Mouse (Mus musculus) neural tube, embryonic 13.5 days (tissue): Measurements from ENCODE around the gene Ltbp1. TPM values are rescaled to one million over a fixed set of nuclear protein-coding genes. Genes with fewer than 3 reads are reported as not detected.

Source experiments
- ATAC-seq: fragments of 200-750 bp; cut with Nextera tagmentation; 2 replicates; pipeline ENCODE4 v1.8.0; 2017; ENCODE audit warnings: low read depth, mild to moderate bottlenecking, moderate TSS enrichment, moderate library complexity
- H3K27ac ChIP-seq: fragments of 300-500 bp; sonication (generic); replicated peaks from 2 replicates; pipeline ENCODE4 v1.5.1; 2015; ENCODE audit warnings: moderate library complexity, mild to moderate bottlenecking, inconsistent platforms
- H3K27me3 ChIP-seq: fragments of 300-500 bp; sonication (generic); 2 replicates; pipeline ENCODE4 v1.6.1; 2015; ENCODE audit warnings: mild to moderate bottlenecking, inconsistent platforms
- H3K36me3 ChIP-seq: fragments of 300-500 bp; sonication (generic); 2 replicates; pipeline ENCODE4 v1.6.1; 2015; ENCODE audit warnings: mild to moderate bottlenecking, inconsistent platforms
- H3K4me1 ChIP-seq: fragments of 300-500 bp; sonication (generic); replicated peaks from 2 replicates; pipeline ENCODE4 v1.6.1; 2015; ENCODE audit warnings: inconsistent platforms
- H3K4me2 ChIP-seq: fragments of 300-500 bp; sonication (generic); 2 replicates; pipeline ENCODE4 v1.6.1; 2015; ENCODE audit warnings: inconsistent platforms, mild to moderate bottlenecking, moderate library complexity
- H3K4me3 ChIP-seq: fragments of 300-500 bp; sonication (generic); 2 replicates; pipeline ENCODE4 v1.5.1; 2015; ENCODE audit warnings: mild to moderate bottlenecking, inconsistent platforms
- H3K9ac ChIP-seq: fragments of 300-500 bp; sonication (generic); 2 replicates; pipeline ENCODE4 v1.6.1; 2015; ENCODE audit warnings: moderate library complexity, mild to moderate bottlenecking, inconsistent platforms
- H3K9me3 ChIP-seq: fragments of 300-500 bp; sonication (generic); 2 replicates; pipeline ENCODE4 v1.6.1; 2016; ENCODE audit warnings: inconsistent platforms
- WGBS: fragments of 180-500 bp; shearing (Covaris S2); methylation state at CpG from one replicate; pipeline ENCODE4 v1.1.7; 2015; 5-methylcytosine and 5-hydroxymethylcytosine counted together
- polyA plus RNA-seq: library from polyadenylated mRNA; unstranded; fragments of >200 nt; fragmentation: Nextera tagmentation; extraction: Ambion mirVana; gene quantifications from 2 replicates; pipeline ENCODE4 v1.2.1, GENCODE M21; 2015

Ltbp1 gene
- polyA plus RNA-seq, 1 experiment from 2014 or later: 2.9 TPM

GRCm38 (mm10) chr17:75071749-75072148 lies 66.4 kb downstream of the Ltbp1 start:
- Histone ChIP-seq H3K27ac (no peak overlapping the region), H3K27me3 (peaks cover 26% of the 10 kb centered on the region; the same call in 1 of the 2 replicates), H3K4me2 (no peak overlapping the region), H3K36me3 (no peaks in the 10 kb centered on the region), H3K4me1 (peaks cover 9% of the 10 kb centered on the region), H3K4me3 (no peak overlapping the region), H3K9ac (no peak overlapping the region), H3K9me3 (no peaks in the 10 kb centered on the region)
- WGBS: 90% methylated on average over 2 of the region's 2 CpGs
- no peak for ATAC-seq

- Histone ChIP-seq H3K27me3 (peaks cover 21% of the 10 kb centered on the region; the same call in 1 of the 2 replicates), H3K9ac (no peak overlapping the region), H3K4me1 (0 out of 2 replicates have a peak, but pooled peaks cover 3% of the 10 kb centered on the region), H3K9me3 (no peaks in the 10 kb centered on the region), H3K4me3 (no peak overlapping the region), H3K36me3 (no peaks in the 10 kb centered on the region), H3K27ac (no peak overlapping the region), H3K4me2 (no peak overlapping the region)
- no peak for ATAC-seq
- 71% methylated on average over 8 of the region's 8 CpGs for WGBS
Measured at GRCm38 (mm10) chr17:75073887-75074286, 68.5 kb downstream of the Ltbp1 start.

- 0 out of 2 replicates have a peak, but pooled peaks have one; percentile 15 for ATAC-seq
- peaks cover 15% of the 10 kb centered on the region; the same call in 1 of the 2 replicates for H3K27me3 ChIP-seq
- no peak overlapping the region for H3K4me3 ChIP-seq
- no peaks in the 10 kb centered on the region for H3K36me3 ChIP-seq
- WGBS: 73% methylated on average over 19 of the region's 19 CpGs
- 0 out of 2 replicates have a peak, but pooled peaks cover 3% of the 10 kb centered on the region for H3K4me1 ChIP-seq
- H3K9me3 ChIP-seq: no peaks in the 10 kb centered on the region
- no peak overlapping the region for H3K4me2 ChIP-seq
- no peak overlapping the region for H3K27ac ChIP-seq
- H3K9ac ChIP-seq: no peak overlapping the region
Measured at GRCm38 (mm10) chr17:75074978-75075699, 69.8 kb downstream of the Ltbp1 start.

GRCm38 (mm10) chr17:75081401-75081800 lies 76.0 kb downstream of the Ltbp1 start:
- Histone ChIP-seq H3K27ac (no peak overlapping the region), H3K4me1 (no peaks in the 10 kb centered on the region), H3K9me3 (no peaks in the 10 kb centered on the region), H3K4me3 (no peak overlapping the region), H3K36me3 (no peaks in the 10 kb centered on the region), H3K27me3 (peaks cover 4% of the 10 kb centered on the region; the same call in 1 of the 2 replicates), H3K9ac (no peak overlapping the region), H3K4me2 (no peak overlapping the region)
- WGBS: 77% methylated on average over 2 of the region's 2 CpGs
- ATAC-seq: no peak

GRCm38 (mm10) chr17:75082449-75082848 lies 77.1 kb downstream of the Ltbp1 start:
- Histone ChIP-seq H3K4me1 (no peaks in the 10 kb centered on the region), H3K9ac (no peak overlapping the region), H3K9me3 (no peaks in the 10 kb centered on the region), H3K4me2 (no peak overlapping the region), H3K27ac (no peak overlapping the region), H3K27me3 (no peaks in the 10 kb centered on the region), H3K4me3 (no peak overlapping the region), H3K36me3 (no peaks in the 10 kb centered on the region)
- no peak for ATAC-seq

GRCm38 (mm10) chr17:75087296-75087941 lies 82.1 kb downstream of the Ltbp1 start:
- ATAC-seq: peak; percentile 61
- WGBS: 33% methylated on average over 10 of the region's 10 CpGs

GRCm38 (mm10) chr17:75088232-75088631 lies 82.9 kb downstream of the Ltbp1 start:
- no peaks in the 10 kb centered on the region for H3K4me1 ChIP-seq

More at GRCm38 (mm10) chr17:75087296-75087941, 82.1 kb downstream of the Ltbp1 start:
- H3K36me3 ChIP-seq: no peaks in the 10 kb centered on the region
- no peaks in the 10 kb centered on the region for H3K27me3 ChIP-seq
- H3K4me2 ChIP-seq: no peak overlapping the region
- no peaks in the 10 kb centered on the region for H3K4me1 ChIP-seq
- no peaks in the 10 kb centered on the region for H3K9me3 ChIP-seq
- no peak overlapping the region for H3K9ac ChIP-seq
- H3K27ac ChIP-seq: no peak overlapping the region
- no peak overlapping the region for H3K4me3 ChIP-seq

GRCm38 (mm10) chr17:75088727-75089126 lies 83.4 kb downstream of the Ltbp1 start:
- Histone ChIP-seq H3K9ac (no peak overlapping the region), H3K4me1 (no peaks in the 10 kb centered on the region), H3K27me3 (no peaks in the 10 kb centered on the region), H3K4me3 (no peak overlapping the region), H3K36me3 (no peaks in the 10 kb centered on the region), H3K4me2 (no peak overlapping the region), H3K9me3 (no peaks in the 10 kb centered on the region), H3K27ac (no peak overlapping the region)
- WGBS: 84% methylated on average over 11 of the region's 11 CpGs
- ATAC-seq: no peak

More at GRCm38 (mm10) chr17:75088232-75088631, 82.9 kb downstream of the Ltbp1 start:
- Histone ChIP-seq H3K9me3 (no peaks in the 10 kb centered on the region), H3K4me2 (no peak overlapping the region), H3K27me3 (no peaks in the 10 kb centered on the region), H3K9ac (no peak overlapping the region), H3K36me3 (no peaks in the 10 kb centered on the region), H3K27ac (no peak overlapping the region), H3K4me3 (no peak overlapping the region)
- ATAC-seq: no peak
- WGBS: 74% methylated on average over 4 of the region's 4 CpGs

- Histone ChIP-seq H3K9me3 (no peaks in the 10 kb centered on the region), H3K9ac (no peak overlapping the region), H3K36me3 (no peaks in the 10 kb centered on the region), H3K27ac (no peak overlapping the region), H3K4me2 (no peak overlapping the region), H3K4me3 (no peak overlapping the region), H3K27me3 (no peaks in the 10 kb centered on the region), H3K4me1 (no peaks in the 10 kb centered on the region)
- 87% methylated on average over 6 of the region's 6 CpGs for WGBS
- no peak for ATAC-seq
Measured at GRCm38 (mm10) chr17:75090556-75090955, 85.2 kb downstream of the Ltbp1 start.

- no peak for ATAC-seq
- Histone ChIP-seq H3K36me3 (no peaks in the 10 kb centered on the region), H3K9me3 (no peaks in the 10 kb centered on the region), H3K4me2 (no peak overlapping the region), H3K27me3 (no peaks in the 10 kb centered on the region), H3K4me1 (no peaks in the 10 kb centered on the region), H3K9ac (no peak overlapping the region), H3K27ac (no peak overlapping the region), H3K4me3 (no peak overlapping the region)
- 88% methylated on average over 3 of the region's 3 CpGs for WGBS
Measured at GRCm38 (mm10) chr17:75093563-75093962, 88.2 kb downstream of the Ltbp1 start.

- Histone ChIP-seq H3K36me3 (no peaks in the 10 kb centered on the region), H3K27me3 (peaks cover 6% of the 10 kb centered on the region; the same call in 1 of the 2 replicates), H3K27ac (no peak overlapping the region), H3K4me1 (no peaks in the 10 kb centered on the region), H3K9ac (no peak overlapping the region), H3K4me3 (no peak overlapping the region), H3K4me2 (no peak overlapping the region), H3K9me3 (no peaks in the 10 kb centered on the region)
- WGBS: 89% methylated on average over 9 of the region's 9 CpGs
- ATAC-seq: no peak
Measured at GRCm38 (mm10) chr17:75094591-75094990, 89.2 kb downstream of the Ltbp1 start.

- Histone ChIP-seq H3K9ac (no peak overlapping the region), H3K9me3 (no peaks in the 10 kb centered on the region), H3K36me3 (no peaks in the 10 kb centered on the region), H3K27ac (no peak overlapping the region), H3K4me1 (no peaks in the 10 kb centered on the region), H3K4me2 (no peak overlapping the region), H3K4me3 (no peak overlapping the region), H3K27me3 (peaks cover 10% of the 10 kb centered on the region; the same call in 1 of the 2 replicates)
- 70% methylated on average over 7 of the region's 7 CpGs for WGBS
- ATAC-seq: no peak
Measured at GRCm38 (mm10) chr17:75096727-75097126, 91.4 kb downstream of the Ltbp1 start.
